Comparison of ENCODE assay signal across 21 mouse cellular contexts in the genomic region with DNA sequence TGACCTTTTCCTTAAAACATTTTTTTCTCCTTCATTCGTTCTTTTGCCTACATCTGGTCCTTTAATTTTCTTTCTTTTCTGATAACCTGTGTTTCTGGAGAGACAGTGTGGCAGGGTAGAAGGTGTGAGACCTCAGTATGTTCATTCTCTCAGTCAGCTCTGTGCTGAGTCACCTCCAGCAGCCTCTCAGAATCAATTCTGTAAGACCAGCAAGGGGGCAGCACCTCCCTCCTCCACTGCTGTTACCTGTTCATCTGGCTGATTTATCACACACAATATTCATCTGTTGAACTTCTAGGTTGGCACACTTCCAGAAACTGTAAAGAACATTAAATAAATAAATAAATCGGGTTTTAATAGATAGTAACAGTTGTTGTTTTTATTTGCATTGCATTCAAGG. TPM values are rescaled to one million over a fixed set of nuclear protein-coding genes. Genes with fewer than 3 reads are reported as not detected.
DNase-seq lines count a peak whose midpoint lies in the region; ATAC-seq and TF ChIP-seq lines count a peak whose summit lies in the region.
"Had no signal": no experiment of that assay in that cellular context is flagged by ENCODE, and none has a peak within 500 bp of the region (broad histone marks: within the 10 kb centered on the region; RNA-seq: fewer than 3 reads in every experiment).

No protein-coding gene starts in this region.

- H3K4me3 ChIP-seq in forebrain, postnatal 0 days (ENCODE audit: low read depth, low read length): no peak overlapping the region
- no peak overlapping the region for H3K4me3 ChIP-seq in forebrain, embryonic 10.5 days
- no peak overlapping the region for H3K4me3 ChIP-seq in liver, embryonic 16.5 days (ENCODE audit: low read depth, low read length)
- H3K4me3 ChIP-seq: embryonic facial prominence, embryonic 12.5 days; hindbrain, embryonic 12.5 days; limb, embryonic 13.5 days; midbrain, embryonic 15.5 days had no signal

- no peaks in the 10 kb centered on the region for H3K27me3 ChIP-seq in forebrain, postnatal 0 days (ENCODE audit: insufficient read depth, low read length)
- no peaks in the 10 kb centered on the region for H3K27me3 ChIP-seq in forebrain, embryonic 10.5 days (ENCODE audit: poor library complexity, severe bottlenecking)
- no peaks in the 10 kb centered on the region for H3K27me3 ChIP-seq in liver, embryonic 16.5 days (ENCODE audit: control insufficient read depth, insufficient read depth, low read depth, low read length)
- H3K27me3 ChIP-seq: embryonic facial prominence, embryonic 12.5 days; hindbrain, embryonic 12.5 days; limb, embryonic 13.5 days; midbrain, embryonic 15.5 days had no signal

- H3K36me3 ChIP-seq in forebrain, postnatal 0 days (ENCODE audit: insufficient read depth): no peaks in the 10 kb centered on the region
- H3K36me3 ChIP-seq in forebrain, embryonic 10.5 days (replicated peaks): 0 out of 2 replicates have a peak, but pooled peaks cover under 1% of the 10 kb centered on the region
- H3K36me3 ChIP-seq in liver, embryonic 16.5 days (ENCODE audit: control insufficient read depth, insufficient read depth): no peaks in the 10 kb centered on the region
- H3K36me3 ChIP-seq: embryonic facial prominence, embryonic 12.5 days; hindbrain, embryonic 12.5 days; midbrain, embryonic 15.5 days had no signal

- WGBS in forebrain, postnatal 0 days: 70% methylated on average over 2 of the region's 2 CpGs
- 70% methylated on average over 2 of the region's 2 CpGs for WGBS in forebrain, embryonic 10.5 days
- WGBS in liver, embryonic 16.5 days (ENCODE audit: insufficient replicate concordance): 46% methylated on average over 2 of the region's 2 CpGs

- no peak overlapping the region for H3K27ac ChIP-seq in forebrain, postnatal 0 days (ENCODE audit: low read depth, low read length)
- no peak overlapping the region for H3K27ac ChIP-seq in forebrain, embryonic 10.5 days
- H3K27ac ChIP-seq in liver, embryonic 16.5 days (ENCODE audit: low read length): no peak overlapping the region
- H3K27ac ChIP-seq: embryonic facial prominence, embryonic 12.5 days; hindbrain, embryonic 12.5 days; limb, embryonic 13.5 days; midbrain, embryonic 15.5 days had no signal

- no peak overlapping the region for H3K4me2 ChIP-seq in forebrain, postnatal 0 days (ENCODE audit: low read depth)
- no peak overlapping the region for H3K4me2 ChIP-seq in liver, embryonic 16.5 days (ENCODE audit: low read depth, low read length)
- H3K4me2 ChIP-seq: embryonic facial prominence, embryonic 12.5 days; hindbrain, embryonic 12.5 days; limb, embryonic 13.5 days; lung, embryonic 14.5 days; midbrain, embryonic 15.5 days had no signal

- H3K9ac ChIP-seq in forebrain, postnatal 0 days: no peak overlapping the region
- no peak overlapping the region for H3K9ac ChIP-seq in liver, embryonic 16.5 days (ENCODE audit: low read depth, low read length)
- H3K9ac ChIP-seq: embryonic facial prominence, embryonic 12.5 days; hindbrain, embryonic 12.5 days; limb, embryonic 13.5 days; lung, embryonic 14.5 days; midbrain, embryonic 15.5 days had no signal

- no peaks in the 10 kb centered on the region for H3K9me3 ChIP-seq in forebrain, postnatal 0 days (ENCODE audit: low read length)
- H3K9me3 ChIP-seq in forebrain, embryonic 10.5 days: no peaks in the 10 kb centered on the region
- no peaks in the 10 kb centered on the region for H3K9me3 ChIP-seq in liver, embryonic 16.5 days (replicated peaks; ENCODE audit: control insufficient read depth, low read length)
- H3K9me3 ChIP-seq: embryonic facial prominence, embryonic 12.5 days; hindbrain, embryonic 12.5 days; limb, embryonic 13.5 days; midbrain, embryonic 15.5 days had no signal

- no peak for ATAC-seq in forebrain, postnatal 0 days
- ATAC-seq in liver, embryonic 16.5 days (ENCODE audit: low read depth): peak; percentile 53; the same call in 1 of the 2 replicates
- ATAC-seq in megakaryocyte progenitor cell, adult 5-6 weeks (replicated peaks; ENCODE audit: poor library complexity): peak; percentile 72; the same call in 1 of the 2 replicates
- ATAC-seq: midbrain, embryonic 15.5 days had no signal

- DNase-seq in forebrain, postnatal 0 days: no peak
- DNase-seq in forebrain, embryonic 10.5 days (ENCODE audit: extremely low spot score, low spot score): no peak
- DNase-seq in liver (no peak), ES-CJ7 (ENCODE audit: low read depth, low spot score) (peak; percentile 29)
- DNase-seq in embryo, embryonic 11 days: no peak
- no peak for DNase-seq in spleen, adult 12 weeks (ENCODE audit: low spot score)
- DNase-seq: adrenal gland, postnatal 25 days; B cell, adult 2 months; cerebellum, adult 8-10 months; gastrocnemius, postnatal 10 days; heart, adult 18-20 months; kidney, postnatal 10 days; lung, embryonic 14.5 days; right cerebral cortex, postnatal 14 days; thymus, postnatal 36 days had no signal

- no peaks in the 10 kb centered on the region for H3K4me1 ChIP-seq in forebrain, postnatal 0 days (ENCODE audit: insufficient read depth)
- no peaks in the 10 kb centered on the region for H3K4me1 ChIP-seq in forebrain, embryonic 10.5 days
- no peaks in the 10 kb centered on the region for H3K4me1 ChIP-seq in liver, embryonic 16.5 days (ENCODE audit: control insufficient read depth, low read depth, low read length)
- H3K4me1 ChIP-seq: embryonic facial prominence, embryonic 12.5 days; hindbrain, embryonic 12.5 days; limb, embryonic 13.5 days; midbrain, embryonic 15.5 days had no signal

- TF ChIP-seq CTCF in forebrain, postnatal 0 days (IDR thresholded peaks at IDR 0.05; ENCODE audit: low read depth): 0 out of 2 replicates have a peak, but pooled peaks have one; percentile 1

RNA-seq across cellular contexts. Expression of a gene that starts 13.3 kb away (rescaled TPM):
- 7.5 and 9.9 TPM in 2 replicates for total RNA-seq in forebrain, postnatal 0 days (2014; rRNA removed)
- polyA plus RNA-seq in forebrain, postnatal 0 days (2015; fragmentation: Nextera tagmentation; extraction: Ambion mirVana): 3.8 and 4.4 TPM in 2 replicates
- 4.5 and 6.1 TPM in 2 replicates for polyA plus RNA-seq in forebrain, embryonic 10.5 days (2016; fragmentation: Nextera tagmentation; extraction: Ambion mirVana)
- 6.2 and 7.2 TPM in 2 replicates for polyA plus RNA-seq in liver, embryonic 16.5 days (2015; fragmentation: Nextera tagmentation; extraction: Ambion mirVana)
- total RNA-seq in megakaryocyte progenitor cell, adult 5-6 weeks (2015): 12.5 and 17.0 TPM in 2 replicates
- 9.9 and 10.5 TPM in 2 replicates for total RNA-seq in megakaryocyte progenitor cell, adult 5-6 weeks (2017)

RNA-seq across cellular contexts. Expression of a gene that starts 36.6 kb away (rescaled TPM):
- total RNA-seq in forebrain, postnatal 0 days (2014; rRNA removed): 6.0 and 13.5 TPM in 2 replicates
- polyA plus RNA-seq in forebrain, postnatal 0 days (2015; fragmentation: Nextera tagmentation; extraction: Ambion mirVana): 4.3 and 6.5 TPM in 2 replicates
- polyA plus RNA-seq in forebrain, embryonic 10.5 days (2016; fragmentation: Nextera tagmentation; extraction: Ambion mirVana): 5.2 and 5.6 TPM in 2 replicates
- 1.0 and 1.1 TPM in 2 replicates for polyA plus RNA-seq in liver, embryonic 16.5 days (2015; fragmentation: Nextera tagmentation; extraction: Ambion mirVana)
- total RNA-seq in megakaryocyte progenitor cell, adult 5-6 weeks (2015): 9.1 TPM in 2 replicates
- 13.6 and 14.6 TPM in 2 replicates for total RNA-seq in megakaryocyte progenitor cell, adult 5-6 weeks (2017)

RNA-seq across cellular contexts. Expression of a gene that starts 36.7 kb away (rescaled TPM):
- total RNA-seq in forebrain, postnatal 0 days (2014; rRNA removed): 73.7 and 90.4 TPM in 2 replicates
- 291 and 344 TPM in 2 replicates for polyA plus RNA-seq in forebrain, postnatal 0 days (2015; fragmentation: Nextera tagmentation; extraction: Ambion mirVana)
- polyA plus RNA-seq in forebrain, embryonic 10.5 days (2016; fragmentation: Nextera tagmentation; extraction: Ambion mirVana): 1,224 and 1,240 TPM in 2 replicates
- polyA plus RNA-seq in liver, embryonic 16.5 days (2015; fragmentation: Nextera tagmentation; extraction: Ambion mirVana): 573 and 596 TPM in 2 replicates
- total RNA-seq in megakaryocyte progenitor cell, adult 5-6 weeks (2015): 294 and 360 TPM in 2 replicates
- 127 and 170 TPM in 2 replicates for total RNA-seq in megakaryocyte progenitor cell, adult 5-6 weeks (2017)

RNA-seq across cellular contexts. Expression of a gene that starts 58.3 kb away (rescaled TPM):
- 36.7 and 39.9 TPM in 2 replicates for total RNA-seq in forebrain, postnatal 0 days (2014; rRNA removed)
- 27.4 and 29.4 TPM in 2 replicates for polyA plus RNA-seq in forebrain, postnatal 0 days (2015; fragmentation: Nextera tagmentation; extraction: Ambion mirVana)
- polyA plus RNA-seq in forebrain, embryonic 10.5 days (2016; fragmentation: Nextera tagmentation; extraction: Ambion mirVana): 68.2 and 70.5 TPM in 2 replicates
- polyA plus RNA-seq in liver, embryonic 16.5 days (2015; fragmentation: Nextera tagmentation; extraction: Ambion mirVana): 24.6 and 25.0 TPM in 2 replicates
- 81.7 and 81.8 TPM in 2 replicates for total RNA-seq in megakaryocyte progenitor cell, adult 5-6 weeks (2015)
- total RNA-seq in megakaryocyte progenitor cell, adult 5-6 weeks (2017): 90.2 and 95.2 TPM in 2 replicates

RNA-seq across cellular contexts. Expression of a gene that starts 58.5 kb away (rescaled TPM):
- total RNA-seq in forebrain, postnatal 0 days (2014; rRNA removed): 43.2 and 43.5 TPM in 2 replicates
- polyA plus RNA-seq in forebrain, postnatal 0 days (2015; fragmentation: Nextera tagmentation; extraction: Ambion mirVana): 19.8 and 26.6 TPM in 2 replicates
- 39.0 and 41.5 TPM in 2 replicates for polyA plus RNA-seq in forebrain, embryonic 10.5 days (2016; fragmentation: Nextera tagmentation; extraction: Ambion mirVana)
- 60.7 and 67.5 TPM in 2 replicates for polyA plus RNA-seq in liver, embryonic 16.5 days (2015; fragmentation: Nextera tagmentation; extraction: Ambion mirVana)
- total RNA-seq in megakaryocyte progenitor cell, adult 5-6 weeks (2015): 13.2 and 16.2 TPM in 2 replicates
- total RNA-seq in megakaryocyte progenitor cell, adult 5-6 weeks (2017): 22.1 and 26.2 TPM in 2 replicates
